Mouse (Mus musculus): ENCODE results near the gene A930002H24Rik.

A930002H24Rik gene

DNA sequence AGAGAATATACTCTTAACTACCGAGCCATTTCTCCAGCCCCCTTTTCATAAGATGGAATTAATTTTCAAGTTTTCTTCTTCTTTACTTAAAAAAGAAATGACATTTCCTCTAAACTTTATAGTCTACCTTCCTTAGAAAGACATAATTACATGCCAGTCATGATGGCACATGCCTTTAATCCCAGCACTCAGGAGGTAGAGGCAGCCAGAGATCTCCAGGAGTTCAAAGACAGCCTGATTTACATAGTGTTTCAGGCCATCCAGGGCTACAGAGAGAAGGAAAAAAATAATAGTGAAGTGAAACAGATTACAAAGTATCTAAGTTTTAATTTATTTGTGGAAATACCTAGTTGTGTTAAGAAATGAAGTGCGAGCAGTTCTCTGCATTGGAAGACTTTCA lies 27.4 kb downstream of the A930002H24Rik start:
- DNase-seq (ENCODE audit: low read depth, low spot score) = no peak

DNA sequence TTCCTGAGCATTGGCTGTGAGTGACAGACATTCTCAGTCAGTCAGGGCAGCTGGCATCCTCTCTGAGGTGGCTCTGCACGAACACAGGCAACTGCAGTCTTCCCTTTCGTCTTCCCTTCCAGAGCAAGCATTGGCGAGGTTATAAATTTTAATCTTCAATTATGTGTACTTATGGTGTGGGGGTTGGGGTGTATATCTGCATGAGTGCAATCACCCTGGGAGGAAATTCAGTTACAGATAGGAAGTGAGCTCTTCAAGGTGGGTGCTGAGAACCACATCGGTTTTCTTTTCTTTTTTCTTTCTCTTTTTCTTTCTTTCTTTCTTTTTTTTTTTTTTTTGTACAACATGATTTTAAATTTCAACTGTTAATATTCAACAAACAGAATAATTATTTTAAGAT lies 32.0 kb downstream of the A930002H24Rik start:
- no peak for DNase-seq (ENCODE audit: low read depth, low spot score)

DNA sequence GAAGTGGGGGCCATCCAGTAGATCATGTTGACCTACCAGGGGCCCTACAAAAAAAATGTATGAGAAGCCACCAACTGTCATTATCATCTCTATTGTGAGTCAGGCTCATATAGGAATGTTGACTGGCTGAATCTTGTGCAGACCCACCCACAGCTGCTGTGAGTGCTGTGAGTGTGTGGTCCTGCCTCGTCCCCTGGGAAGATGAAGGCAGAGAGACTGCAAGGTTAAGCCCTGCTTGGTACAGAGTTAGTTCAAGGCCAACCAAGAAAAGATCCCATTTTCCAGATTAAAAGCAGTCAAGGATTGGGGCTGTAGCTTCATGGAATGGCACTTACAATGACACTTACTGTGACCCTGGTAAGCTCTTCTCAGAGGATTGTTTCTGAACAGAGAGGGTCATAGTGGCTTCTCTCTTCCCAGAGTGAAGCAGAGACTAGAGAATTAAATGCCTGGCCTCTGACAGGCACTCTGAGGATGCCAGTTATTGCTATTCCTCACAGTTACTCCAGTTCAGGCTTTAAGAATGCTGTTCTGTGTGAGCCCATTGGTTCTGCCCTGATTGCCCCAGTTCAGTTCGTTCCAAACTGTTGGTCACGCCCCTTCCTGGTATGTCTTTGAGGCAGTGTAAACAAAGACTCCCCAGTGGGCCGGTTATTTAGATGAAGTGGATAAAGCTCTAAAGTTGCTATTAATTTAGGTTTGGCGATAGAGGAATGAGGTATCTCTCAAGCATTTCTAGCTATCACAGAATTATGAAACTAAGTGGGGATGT lies 34.8 kb downstream of the A930002H24Rik start:
- peak; percentile 95 for DNase-seq (ENCODE audit: low read depth, low spot score)

DNA sequence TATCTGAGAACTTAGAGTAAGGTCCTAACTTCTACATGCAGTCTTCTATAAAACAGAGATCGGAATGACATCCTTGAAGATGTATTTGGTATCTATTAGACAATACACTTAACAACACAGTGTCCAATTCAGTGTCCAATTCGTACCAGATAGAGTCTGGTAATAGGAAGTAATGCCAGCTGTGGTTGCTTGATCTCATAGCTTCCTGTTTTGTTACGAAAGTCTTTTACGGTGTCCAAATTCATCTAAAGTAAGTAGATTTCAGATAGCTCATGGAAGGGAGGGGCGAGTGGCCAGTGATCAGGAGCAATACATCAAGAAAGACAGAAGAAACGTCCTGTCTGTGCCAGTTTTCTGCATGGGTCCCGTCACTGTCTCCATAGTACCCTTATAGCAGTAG lies 36.8 kb downstream of the A930002H24Rik start:
- DNase-seq (ENCODE audit: low read depth, low spot score) = no peak

DNA sequence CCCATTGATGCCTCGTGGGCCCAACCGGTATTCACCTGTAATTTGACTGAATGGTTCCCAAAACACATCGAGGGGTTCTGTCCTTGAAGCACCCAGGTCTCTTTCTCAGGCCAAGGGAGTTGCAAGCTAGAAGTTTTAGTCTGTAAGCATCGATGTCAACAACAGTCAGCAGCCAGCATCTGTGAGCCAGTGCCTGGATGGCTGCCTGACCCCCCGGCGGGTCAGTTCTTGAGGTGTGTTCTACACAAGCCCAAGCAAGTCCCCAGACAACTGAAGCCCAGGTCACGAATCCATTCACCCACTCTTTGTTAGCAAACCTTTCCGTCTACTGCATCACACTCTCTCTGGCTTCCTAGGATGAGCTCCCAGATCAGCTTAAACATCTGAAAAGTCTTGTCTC lies 37.4 kb downstream of the A930002H24Rik start:
- DNase-seq (ENCODE audit: low read depth, low spot score) = peak; percentile 26

DNA sequence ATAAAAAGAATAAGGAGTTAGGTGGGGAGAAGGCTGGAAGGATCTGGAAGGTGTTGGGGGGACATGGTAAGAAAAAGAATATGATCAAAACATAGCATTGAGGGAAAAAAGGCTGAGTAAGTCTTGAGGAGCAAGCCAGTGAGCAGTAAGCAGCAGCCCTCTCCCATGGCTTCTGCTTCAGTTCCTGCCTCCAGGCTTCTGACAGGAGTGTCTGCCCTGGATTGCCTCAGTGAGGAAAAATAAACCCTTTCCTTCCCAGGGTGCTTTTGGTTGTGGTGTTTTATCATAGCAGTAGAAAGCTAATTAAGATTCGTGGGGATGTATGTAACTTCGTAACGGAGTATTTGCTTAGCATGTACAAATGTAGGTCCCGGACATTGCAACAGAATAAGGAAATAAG lies 39.5 kb downstream of the A930002H24Rik start:
- DNase-seq (ENCODE audit: low read depth, low spot score) = no peak

DNA sequence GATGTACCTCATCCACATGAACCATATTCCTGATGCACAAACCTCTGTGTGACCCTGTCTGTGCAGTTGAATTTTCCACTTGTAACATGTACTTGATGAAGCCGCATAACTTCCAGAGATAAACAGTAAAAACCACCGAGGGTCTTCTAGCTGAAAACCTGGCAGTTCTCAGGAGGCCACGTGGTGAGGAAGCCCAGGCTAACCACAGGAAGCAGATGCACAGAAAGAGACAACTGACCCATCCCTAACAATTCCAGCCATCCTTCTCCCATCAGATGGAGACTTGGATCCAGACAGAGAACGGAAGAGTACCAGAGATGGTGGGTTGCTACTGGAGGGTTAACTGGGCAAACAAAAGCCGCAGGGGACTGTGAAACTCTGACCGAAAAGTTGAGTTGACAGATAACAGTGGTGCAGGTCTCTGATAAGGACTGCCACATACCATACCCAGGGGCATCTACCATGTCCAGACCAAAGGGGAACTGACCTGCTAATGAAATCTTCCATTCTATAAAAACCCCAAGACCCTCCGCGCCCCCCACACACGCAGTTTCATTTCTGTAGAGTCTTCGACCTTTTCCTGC lies 45.1 kb downstream of the A930002H24Rik start:
- DNase-seq (ENCODE audit: low read depth, low spot score) = no peak

DNA sequence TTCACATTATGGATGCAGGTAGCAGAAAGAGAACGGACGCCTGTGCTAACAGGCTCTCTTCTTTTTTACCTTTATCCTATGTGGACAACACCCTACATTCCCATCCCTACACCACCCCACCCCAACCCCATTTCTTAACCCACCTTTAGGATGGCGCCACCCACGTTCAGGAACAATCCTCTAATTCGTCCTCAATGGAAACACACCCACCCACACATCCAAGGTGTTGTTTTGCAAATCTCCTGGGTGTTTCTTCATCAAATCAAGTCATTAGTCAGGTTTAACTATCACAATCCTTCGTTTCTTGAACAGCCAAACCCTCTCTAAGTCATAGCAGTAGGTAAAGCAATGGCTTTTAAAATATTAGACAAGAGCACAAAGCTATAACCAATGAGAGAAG lies 50.0 kb downstream of the A930002H24Rik start:
- DNase-seq (ENCODE audit: low read depth, low spot score) = peak; percentile 41
